Comparison of ENCODE assay signal across 21 mouse cellular contexts in the genomic region with DNA sequence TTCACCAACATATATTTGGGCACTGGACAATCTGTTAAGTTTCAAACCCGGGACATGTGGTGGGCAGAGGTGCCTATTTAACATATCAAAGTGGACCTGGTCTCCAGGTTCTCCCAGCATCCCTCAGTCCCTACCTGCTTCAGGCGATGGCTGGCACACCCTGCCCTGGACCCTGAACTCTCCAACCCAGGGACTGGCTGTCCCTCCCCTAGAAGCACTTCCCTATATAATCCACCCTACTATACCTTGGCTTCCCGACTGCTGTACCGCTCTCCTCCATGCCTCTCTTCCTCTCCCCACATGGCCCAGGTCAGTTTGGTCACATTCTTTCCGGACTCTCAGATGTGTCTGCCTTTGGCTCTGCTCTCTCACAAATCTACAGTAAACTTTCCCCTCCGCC. TPM values are rescaled to one million over a fixed set of nuclear protein-coding genes. Genes with fewer than 3 reads are reported as not detected.
DNase-seq lines count a peak whose midpoint lies in the region; ATAC-seq and TF ChIP-seq lines count a peak whose summit lies in the region.
"Had no signal": no experiment of that assay in that cellular context is flagged by ENCODE, and none has a peak within 500 bp of the region (broad histone marks: within the 10 kb centered on the region; RNA-seq: fewer than 3 reads in every experiment).

No protein-coding gene starts in this region.

- H3K9me3 ChIP-seq in ES-Bruce4 (replicated peaks; ENCODE audit: control insufficient read depth, insufficient read depth, low read length, poor library complexity, severe bottlenecking) = no peaks in the 10 kb centered on the region
- H3K9me3 ChIP-seq in intestine, embryonic 16.5 days (ENCODE audit: control insufficient read depth, low read length) = no peaks in the 10 kb centered on the region
- H3K9me3 ChIP-seq in kidney, embryonic 14.5 days (ENCODE audit: control insufficient read depth, low read length) = peaks cover 4% of the 10 kb centered on the region; the same call in 1 of the 2 replicates
- H3K9me3 ChIP-seq: embryonic facial prominence, embryonic 13.5 days; forebrain, embryonic 13.5 days; heart, embryonic 10.5 days; heart, embryonic 15.5 days; hindbrain, embryonic 13.5 days had no signal

- 41% methylated on average over 6 of the region's 6 CpGs for WGBS in cerebellum, adult 2 months
- WGBS in intestine, embryonic 16.5 days = 50% methylated on average over 6 of the region's 6 CpGs
- WGBS in small intestine, adult 2 months = 27% methylated on average over 6 of the region's 6 CpGs
- 71% methylated on average over 6 of the region's 6 CpGs for WGBS in kidney, embryonic 14.5 days

- H3K9ac ChIP-seq in ES-Bruce4 (ENCODE audit: low read depth, poor library complexity, severe bottlenecking) = no peak overlapping the region
- no peak overlapping the region for H3K9ac ChIP-seq in intestine, embryonic 16.5 days (ENCODE audit: low read depth, low read length)
- H3K9ac ChIP-seq in kidney, embryonic 14.5 days (ENCODE audit: low read depth, low read length) = no peak overlapping the region
- H3K9ac ChIP-seq: embryonic facial prominence, embryonic 13.5 days; forebrain, embryonic 13.5 days; forebrain, postnatal 0 days; heart, embryonic 15.5 days; hindbrain, embryonic 13.5 days had no signal

- H3K36me3 ChIP-seq in ES-Bruce4 (ENCODE audit: control insufficient read depth, insufficient read depth, low read length, poor library complexity, severe bottlenecking) = no peaks in the 10 kb centered on the region
- no peaks in the 10 kb centered on the region for H3K36me3 ChIP-seq in intestine, embryonic 16.5 days (ENCODE audit: control insufficient read depth, insufficient read depth, low read length)
- no peaks in the 10 kb centered on the region for H3K36me3 ChIP-seq in small intestine, adult 2 months (ENCODE audit: control insufficient read depth, insufficient read depth, low read length)
- no peaks in the 10 kb centered on the region for H3K36me3 ChIP-seq in kidney, embryonic 14.5 days (ENCODE audit: control insufficient read depth, insufficient read depth, low read length)
- H3K36me3 ChIP-seq: embryonic facial prominence, embryonic 13.5 days; heart, embryonic 10.5 days; heart, embryonic 15.5 days; hindbrain, embryonic 13.5 days had no signal

- no peak for TF ChIP-seq CTCF in cerebellum, adult 2 months (IDR thresholded peaks at IDR 0.05; ENCODE audit: borderline replicate concordance, insufficient read depth, low read depth, low read length)
- TF ChIP-seq CTCF in ES-Bruce4 (IDR thresholded peaks at IDR 0.05; ENCODE audit: low read depth, low read length) = no peak
- no peak for TF ChIP-seq CTCF in small intestine, adult 2 months (IDR thresholded peaks at IDR 0.05; ENCODE audit: extremely low read depth, insufficient read length, insufficient replicate concordance, low read depth, low read length)

- peaks cover 70% of the 10 kb centered on the region for H3K4me1 ChIP-seq in cerebellum, adult 2 months (ENCODE audit: control insufficient read depth, insufficient read depth, low read length)
- H3K4me1 ChIP-seq in ES-Bruce4 (ENCODE audit: control insufficient read depth, insufficient read depth, low read length) = peaks cover 2% of the 10 kb centered on the region
- H3K4me1 ChIP-seq in intestine, embryonic 16.5 days (ENCODE audit: control insufficient read depth, insufficient read depth, low read length) = 0 out of 2 replicates have a peak, but pooled peaks cover 4% of the 10 kb centered on the region
- peaks cover 20% of the 10 kb centered on the region for H3K4me1 ChIP-seq in small intestine, adult 2 months (ENCODE audit: control insufficient read depth, insufficient read depth, insufficient read length, low read length)
- no peaks in the 10 kb centered on the region for H3K4me1 ChIP-seq in kidney, embryonic 14.5 days (ENCODE audit: control insufficient read depth, insufficient read depth, low read length)
- H3K4me1 ChIP-seq: embryonic facial prominence, embryonic 13.5 days; forebrain, embryonic 13.5 days; heart, embryonic 15.5 days had no signal

- H3K4me3 ChIP-seq in cerebellum, adult 2 months (replicated peaks; ENCODE audit: insufficient read depth, low read depth, low read length) = no peak overlapping the region
- no peak overlapping the region for H3K4me3 ChIP-seq in ES-Bruce4 (ENCODE audit: low read depth, low read length)
- H3K4me3 ChIP-seq in intestine, embryonic 16.5 days (ENCODE audit: low read length) = no peak overlapping the region
- peak overlapping the region; percentile 37; the same call in 1 of the 2 replicates for H3K4me3 ChIP-seq in small intestine, adult 2 months (ENCODE audit: low read depth, low read length)
- no peak overlapping the region for H3K4me3 ChIP-seq in kidney, embryonic 14.5 days (ENCODE audit: low read length)
- H3K4me3 ChIP-seq: embryonic facial prominence, embryonic 13.5 days; forebrain, embryonic 13.5 days; gastrocnemius, adult 2 months; heart, embryonic 10.5 days; heart, embryonic 15.5 days; hindbrain, embryonic 13.5 days had no signal

- peak in 1 of 2 experiments; percentile 32 for DNase-seq in cerebellum, adult 2 months
- no peak for DNase-seq in cerebellum, postnatal 14 days
- DNase-seq in frontal cortex, postnatal 25 days (ENCODE audit: low spot score in 2 of 2) = no peak
- DNase-seq in thymus, postnatal 25 days = no peak
- DNase-seq: adrenal gland, adult 2 months; adrenal gland, postnatal 25 days; forebrain, postnatal 0 days; gastrocnemius, adult 2 months; gastrocnemius, postnatal 25 days; heart, adult 11 months; heart, postnatal 14 days had no signal

- H3K4me2 ChIP-seq in intestine, embryonic 16.5 days (ENCODE audit: low read depth, low read length) = no peak overlapping the region
- H3K4me2 ChIP-seq in kidney, embryonic 14.5 days (replicated peaks; ENCODE audit: low read depth, low read length) = no peak overlapping the region
- H3K4me2 ChIP-seq: embryonic facial prominence, embryonic 13.5 days; forebrain, embryonic 13.5 days; heart, embryonic 15.5 days; hindbrain, embryonic 13.5 days had no signal

- TF ChIP-seq EP300 in ES-Bruce4 (IDR thresholded peaks at IDR 0.05; ENCODE audit: insufficient read depth, low read depth, low read length) = 0 out of 2 replicates have a peak, but pooled peaks have one; percentile 25

- peak; percentile 83 for ATAC-seq in intestine, embryonic 16.5 days
- ATAC-seq in kidney, embryonic 14.5 days (ENCODE audit: low FRiP score, low TSS enrichment) = no peak
- ATAC-seq: forebrain, embryonic 13.5 days; forebrain, postnatal 0 days; hindbrain, postnatal 0 days had no signal

- no peaks in the 10 kb centered on the region for H3K27me3 ChIP-seq in cerebellum, adult 2 months (ENCODE audit: control insufficient read depth, insufficient read depth, low read length)
- H3K27me3 ChIP-seq in ES-Bruce4 (ENCODE audit: control insufficient read depth, insufficient read depth, low read length, poor library complexity, severe bottlenecking) = no peaks in the 10 kb centered on the region
- no peaks in the 10 kb centered on the region for H3K27me3 ChIP-seq in intestine, embryonic 16.5 days (replicated peaks; ENCODE audit: control insufficient read depth, insufficient read depth, low read length)
- H3K27me3 ChIP-seq in small intestine, adult 2 months (ENCODE audit: control insufficient read depth, insufficient read depth, low read length) = no peaks in the 10 kb centered on the region
- H3K27me3 ChIP-seq in kidney, embryonic 14.5 days (ENCODE audit: control insufficient read depth, insufficient read depth, low read length) = no peaks in the 10 kb centered on the region
- H3K27me3 ChIP-seq: embryonic facial prominence, embryonic 13.5 days; forebrain, embryonic 13.5 days; heart, embryonic 15.5 days; hindbrain, embryonic 13.5 days had no signal

- TF ChIP-seq POLR2A in cerebellum, adult 2 months (IDR thresholded peaks at IDR 0.05; ENCODE audit: borderline replicate concordance, insufficient read depth, low read length) = no peak
- no peak for TF ChIP-seq POLR2A in ES-Bruce4 (IDR thresholded peaks at IDR 0.05; ENCODE audit: insufficient read depth, low read length)
- peak; percentile 44; the same call in 1 of the 2 replicates for TF ChIP-seq POLR2A in small intestine, adult 2 months (IDR thresholded peaks at IDR 0.05; ENCODE audit: low read depth, low read length)

- H3K27ac ChIP-seq in cerebellum, adult 2 months (ENCODE audit: insufficient read depth, low read length) = peak overlapping the region; percentile 73
- H3K27ac ChIP-seq in ES-Bruce4 (ENCODE audit: insufficient read depth, low read length) = no peak overlapping the region
- H3K27ac ChIP-seq in intestine, embryonic 16.5 days (ENCODE audit: low read length) = no peak overlapping the region
- H3K27ac ChIP-seq in small intestine, adult 2 months (ENCODE audit: insufficient read depth, low read depth, low read length) = peak overlapping the region; percentile 91
- no peak overlapping the region for H3K27ac ChIP-seq in kidney, embryonic 14.5 days (ENCODE audit: low read depth, low read length)
- H3K27ac ChIP-seq: embryonic facial prominence, embryonic 13.5 days; forebrain, embryonic 13.5 days; gastrocnemius, adult 2 months; heart, embryonic 10.5 days; heart, embryonic 15.5 days; hindbrain, embryonic 13.5 days; hindbrain, postnatal 0 days had no signal

RNA-seq across cellular contexts. Expression of gene Bsn, which starts 44.4 kb away (rescaled TPM):
- 70.0 and 77.6 TPM in 2 replicates for polyA plus RNA-seq in cerebellum, adult 2 months (2012; rRNA removed)
- 0.43 and 0.62 TPM in 2 replicates for polyA plus RNA-seq in ES-Bruce4 (2011; ENCODE audit: insufficient read depth, insufficient read length, low read depth, missing spikeins)
- polyA plus RNA-seq in intestine, embryonic 16.5 days (2015; fragmentation: Nextera tagmentation; extraction: Ambion mirVana) = 5.4 TPM in 2 replicates
- 0.94 and 1.4 TPM in 2 replicates for polyA plus RNA-seq in small intestine, adult 2 months (2012; rRNA removed)
- polyA plus RNA-seq in kidney, embryonic 14.5 days (2014; fragmentation: Nextera tagmentation; extraction: Ambion mirVana) = 0.76 and 0.77 TPM in 2 replicates

RNA-seq across cellular contexts. Expression of gene Apeh, which starts 51.3 kb away (rescaled TPM):
- polyA plus RNA-seq in cerebellum, adult 2 months (2012; rRNA removed) = 69.6 and 83.5 TPM in 2 replicates
- 37.6 and 48.1 TPM in 2 replicates for polyA plus RNA-seq in ES-Bruce4 (2011; ENCODE audit: insufficient read depth, insufficient read length, low read depth, missing spikeins)
- polyA plus RNA-seq in intestine, embryonic 16.5 days (2015; fragmentation: Nextera tagmentation; extraction: Ambion mirVana) = 105 and 109 TPM in 2 replicates
- 127 and 189 TPM in 2 replicates for polyA plus RNA-seq in small intestine, adult 2 months (2012; rRNA removed)
- polyA plus RNA-seq in kidney, embryonic 14.5 days (2014; fragmentation: Nextera tagmentation; extraction: Ambion mirVana) = 55.2 and 57.8 TPM in 2 replicates

Comparison
In these comparisons a context has a peak if more than half of its experiments do, and no peak if none do; other contexts are left out.
1. H3K27ac ChIP-seq: peak in cerebellum, adult 2 months (single experiment) and small intestine, adult 2 months (single experiment); none in ES-Bruce4 (single experiment), intestine, embryonic 16.5 days (single experiment) and kidney, embryonic 14.5 days (single experiment).
2. RNA of gene Bsn, which starts 44.4 kb away (polyA plus RNA-seq): 70.0 to 77.6 TPM in cerebellum, adult 2 months; 5.4 TPM in intestine, embryonic 16.5 days, 0.94 to 1.4 TPM in small intestine, adult 2 months, 0.76 to 0.77 TPM in kidney, embryonic 14.5 days and 0.43 to 0.62 TPM in ES-Bruce4; every median in the first group is over 10 times any median in the second.